Comparison of ENCODE assay signal across 29 mouse cellular contexts in the genomic region with DNA sequence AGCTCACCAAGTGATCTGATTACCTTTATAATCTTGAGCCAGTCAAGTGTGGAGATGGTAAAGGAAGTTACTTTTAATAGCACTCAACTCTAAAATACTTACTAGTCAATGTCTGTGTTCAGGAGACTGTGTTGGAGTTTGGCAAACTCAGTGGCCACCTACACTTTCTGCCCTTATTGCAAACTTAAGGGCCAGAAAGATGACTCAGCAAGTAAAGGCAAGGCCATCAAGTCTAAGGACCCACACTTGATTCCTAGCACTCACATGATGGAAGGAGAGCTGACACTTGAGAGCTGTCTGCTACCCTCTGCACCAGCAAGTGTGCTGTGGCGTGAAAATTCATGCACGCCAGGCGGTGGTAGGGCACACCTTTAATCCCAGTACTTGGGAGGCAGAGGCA. TPM values are rescaled to one million over a fixed set of nuclear protein-coding genes. Genes with fewer than 3 reads are reported as not detected.
DNase-seq lines count a peak whose midpoint lies in the region; ATAC-seq and TF ChIP-seq lines count a peak whose summit lies in the region.
"Had no signal": no experiment of that assay in that cellular context is flagged by ENCODE, and none has a peak within 500 bp of the region (broad histone marks: within the 10 kb centered on the region; RNA-seq: fewer than 3 reads in every experiment).

No protein-coding gene starts in this region.

- TF ChIP-seq POLR2A in testis, adult 2 months (IDR thresholded peaks at IDR 0.05; ENCODE audit: control insufficient read depth, low read depth, low read length), result no peak
- no peak for TF ChIP-seq POLR2A in CH12.LX (IDR thresholded peaks at IDR 0.05; ENCODE audit: low read depth, low read length)

- no peak for TF ChIP-seq EP300 in lung, postnatal 0 days (IDR thresholded peaks at IDR 0.05)
- no peak for TF ChIP-seq EP300 in CH12.LX (IDR thresholded peaks at IDR 0.05; ENCODE audit: low read length)

- no peak for TF ChIP-seq RAD21 in CH12.LX (IDR thresholded peaks at IDR 0.05; ENCODE audit: low read depth, low read length)

- H3K36me3 ChIP-seq in lung, postnatal 0 days (ENCODE audit: insufficient read depth, low read length), result peaks cover 7% of the 10 kb centered on the region; the same call in 1 of the 2 replicates
- peaks cover 1% of the 10 kb centered on the region; the same call in 1 of the 2 replicates for H3K36me3 ChIP-seq in testis, adult 2 months (ENCODE audit: control insufficient read depth, insufficient read depth, low read length)
- peaks cover 19 to 47% of the 10 kb centered on the region in 2 experiments for H3K36me3 ChIP-seq in CH12.LX (replicated peaks in 1 of 2; ENCODE audit: control insufficient read depth in 1 of 2, insufficient read depth in 1 of 2, low read length in 1 of 2)

- in situ Hi-C loops in CH12.LX (cut with MboI; ENCODE audit: low pct_ligation_motif_present, low pct_unique_long_range_greater_than_20kb, low sequenced_read_pairs), result no loop called here

- H3K4me2 ChIP-seq in lung, postnatal 0 days (replicated peaks; ENCODE audit: low read depth, low read length), result no peak overlapping the region
- H3K4me2 ChIP-seq in CH12.LX (ENCODE audit: insufficient read depth, low read depth, poor library complexity, severe bottlenecking), result no peak overlapping the region
- H3K4me2 ChIP-seq: embryonic facial prominence, embryonic 12.5 days; embryonic facial prominence, embryonic 15.5 days; heart, embryonic 13.5 days; hindbrain, embryonic 14.5 days had no signal

- TF ChIP-seq CTCF in lung, postnatal 0 days (IDR thresholded peaks at IDR 0.05), result no peak
- TF ChIP-seq CTCF in testis, adult 2 months (IDR thresholded peaks at IDR 0.05; ENCODE audit: control insufficient read depth, insufficient read depth, insufficient replicate concordance, low read depth, low read length), result no peak
- TF ChIP-seq CTCF in CH12.LX (conservative IDR thresholded peaks at IDR 0.05 in 1 of 2, IDR thresholded peaks at IDR 0.05 in 1 of 2; ENCODE audit: low read depth in 2 of 2, low read length in 2 of 2), result no peak

- H3K4me3 ChIP-seq in lung, postnatal 0 days (ENCODE audit: low read depth, low read length), result no peak overlapping the region
- peak overlapping the region; percentile 84 for H3K4me3 ChIP-seq in testis, adult 2 months (ENCODE audit: control insufficient read depth, low read depth, low read length)
- no peak overlapping the region for H3K4me3 ChIP-seq in CH12.LX (replicated peaks in 1 of 3; ENCODE audit: low read depth in 2 of 3, low read length in 2 of 3, poor library complexity in 1 of 3)
- H3K4me3 ChIP-seq: embryonic facial prominence, embryonic 12.5 days; embryonic facial prominence, embryonic 15.5 days; gastrocnemius, adult 2 months; heart, embryonic 10.5 days; heart, embryonic 13.5 days had no signal

- H3K4me1 ChIP-seq in lung, postnatal 0 days (ENCODE audit: insufficient read depth, low read depth, low read length), result peaks cover 6% of the 10 kb centered on the region; the same call in 1 of the 2 replicates
- H3K4me1 ChIP-seq in testis, adult 2 months (ENCODE audit: control insufficient read depth, insufficient read depth, low read length), result peaks cover 2% of the 10 kb centered on the region
- H3K4me1 ChIP-seq in CH12.LX (ENCODE audit: control insufficient read depth in 1 of 2, insufficient read depth in 2 of 2), result peaks cover 6 to 49% of the 10 kb centered on the region in 2 experiments; a peak in 3 of 4 replicates

- H3K27ac ChIP-seq in lung, postnatal 0 days (ENCODE audit: low read length), result no peak overlapping the region
- H3K27ac ChIP-seq in testis, adult 2 months (ENCODE audit: control insufficient read depth, insufficient read depth, low read depth, low read length), result no peak overlapping the region
- H3K27ac ChIP-seq in CH12.LX (ENCODE audit: insufficient read depth, low read depth), result peak overlapping the region; percentile 30
- H3K27ac ChIP-seq: embryonic facial prominence, embryonic 12.5 days; embryonic facial prominence, embryonic 15.5 days; gastrocnemius, adult 2 months; heart, embryonic 10.5 days; heart, embryonic 13.5 days; hindbrain, embryonic 14.5 days; hindbrain, postnatal 0 days had no signal

- ATAC-seq in lung, postnatal 0 days, result no peak
- ATAC-seq: forebrain, embryonic 14.5 days; forebrain, postnatal 0 days; hindbrain, postnatal 0 days; inflammation-experienced regulatory T-cells, adult 6 months; Patski had no signal

- no peaks in the 10 kb centered on the region for H3K27me3 ChIP-seq in lung, postnatal 0 days (replicated peaks; ENCODE audit: insufficient read depth, low read length)
- no peaks in the 10 kb centered on the region for H3K27me3 ChIP-seq in testis, adult 2 months (ENCODE audit: control insufficient read depth, insufficient read depth, low read length)
- no peaks in the 10 kb centered on the region for H3K27me3 ChIP-seq in CH12.LX (replicated peaks)
- H3K27me3 ChIP-seq: embryonic facial prominence, embryonic 12.5 days; embryonic facial prominence, embryonic 15.5 days; heart, embryonic 13.5 days; Patski had no signal

- H3K9me3 ChIP-seq in lung, postnatal 0 days (ENCODE audit: low read length), result no peaks in the 10 kb centered on the region
- H3K9me3 ChIP-seq in CH12.LX (replicated peaks; ENCODE audit: low read length), result no peaks in the 10 kb centered on the region
- H3K9me3 ChIP-seq: embryonic facial prominence, embryonic 12.5 days; embryonic facial prominence, embryonic 15.5 days; heart, embryonic 10.5 days; heart, embryonic 13.5 days had no signal

- H3K9ac ChIP-seq in lung, postnatal 0 days (replicated peaks; ENCODE audit: low read depth), result no peak overlapping the region
- no peak overlapping the region for H3K9ac ChIP-seq in CH12.LX (ENCODE audit: insufficient read depth, low read depth)
- H3K9ac ChIP-seq: embryonic facial prominence, embryonic 12.5 days; embryonic facial prominence, embryonic 15.5 days; forebrain, postnatal 0 days; heart, embryonic 13.5 days; hindbrain, embryonic 14.5 days had no signal

- WGBS in lung, postnatal 0 days, result 98% methylated on average over 3 of the region's 3 CpGs

- H3K79me2 ChIP-seq in CH12.LX (replicated peaks; ENCODE audit: control insufficient read depth, extremely low read depth, insufficient read depth, poor library complexity, severe bottlenecking), result peaks cover 49% of the 10 kb centered on the region

- peak; percentile 7 for DNase-seq in lung, postnatal 0 days (ENCODE audit: low spot score)
- no peak for DNase-seq in lung, postnatal 36 days
- DNase-seq in testis, postnatal 14 days (ENCODE audit: low spot score), result no peak
- DNase-seq in CH12.LX (ENCODE audit: extremely low read depth), result no peak
- no peak for DNase-seq in layer of hippocampus, adult 9-10 months (ENCODE audit: low spot score)
- no peak for DNase-seq in kidney, postnatal 25 days
- DNase-seq: adrenal gland, postnatal 10 days; adrenal gland, postnatal 36 days; B cell, adult 2 months; cerebellum, adult 11 months; cerebellum, adult 2 months; cerebellum, adult 9-11 months; cerebellum, postnatal 25 days; forebrain, postnatal 0 days; gastrocnemius, adult 2 months; gastrocnemius, postnatal 14 days; heart, adult 18-20 months; heart, postnatal 14 days; heart, postnatal 4 days had no signal

- dilution Hi-C loops in CH12.LX (cut with MboI; ENCODE audit: extremely low pct_ligation_motif_present, extremely low pct_unique_long_range_greater_than_20kb, low sequenced_read_pairs), result no loop called here

TF ChIP-seq in CH12.LX, 34 proteins besides CTCF, POLR2A, EP300 and RAD21:
- TF ChIP-seq E2F4 (IDR thresholded peaks at IDR 0.05; ENCODE audit: insufficient replicate concordance, low read depth, low read length) (no peak), MAFK (IDR thresholded peaks at IDR 0.05; ENCODE audit: insufficient replicate concordance, low read length) (peak; percentile 50; the same call in 1 of the 2 replicates)

RNA-seq across cellular contexts. Expression of gene Cpsf2, which starts 3.6 kb away (rescaled TPM):
- polyA plus RNA-seq in lung, postnatal 0 days (2015; fragmentation: Nextera tagmentation; extraction: Ambion mirVana), result 13.1 and 13.6 TPM in 2 replicates
- 5.6 and 6.7 TPM in 2 replicates for polyA plus RNA-seq in testis, adult 2 months (2012; rRNA removed)
- 32.7 and 38.1 TPM in 2 replicates for total RNA-seq in CH12.LX (2012; rRNA removed)
- total RNA-seq in CH12.LX (2014; rRNA removed), result 42.0 and 45.5 TPM in 2 replicates
- polyA plus RNA-seq in CH12.LX (2012; ENCODE audit: insufficient read length, low read depth), result 34.6 and 36.1 TPM in 2 replicates

RNA-seq across cellular contexts. Expression of gene Atxn3, which starts 14.2 kb away (rescaled TPM):
- 14.1 and 15.3 TPM in 2 replicates for polyA plus RNA-seq in lung, postnatal 0 days (2015; fragmentation: Nextera tagmentation; extraction: Ambion mirVana)
- polyA plus RNA-seq in testis, adult 2 months (2012; rRNA removed), result 151 and 187 TPM in 2 replicates
- total RNA-seq in CH12.LX (2012; rRNA removed), result 10.8 and 11.2 TPM in 2 replicates
- total RNA-seq in CH12.LX (2014; rRNA removed), result 24.4 and 25.8 TPM in 2 replicates
- 19.9 and 21.8 TPM in 2 replicates for polyA plus RNA-seq in CH12.LX (2012; ENCODE audit: insufficient read length, low read depth)

RNA-seq across cellular contexts. Expression of gene Trip11, which starts 59.2 kb away (rescaled TPM):
- 30.8 and 33.4 TPM in 2 replicates for polyA plus RNA-seq in lung, postnatal 0 days (2015; fragmentation: Nextera tagmentation; extraction: Ambion mirVana)
- 3.5 and 4.4 TPM in 2 replicates for polyA plus RNA-seq in testis, adult 2 months (2012; rRNA removed)
- total RNA-seq in CH12.LX (2012; rRNA removed) (12.8 and 13.3 TPM in 2 replicates), CH12.LX (2014; rRNA removed) (5.1 and 5.5 TPM in 2 replicates)
- polyA plus RNA-seq in CH12.LX (2012; ENCODE audit: insufficient read length, low read depth), result 8.0 and 10.4 TPM in 2 replicates
